Mouse (Mus musculus) MEL (cell line): ENCODE measurements at regions not wholly inside any gene's neighbourhood (a gene's known extent, or its start where the extent isn't known, plus 50 kb on each side); places are given as distances from the start of the nearest gene placed in this dataset.

Source experiments
- DNase-seq: peaks from one replicate; pipeline ENCODE4 v3.0.0; 2011; ENCODE audit warnings: low read depth, low spot score
- H3K27ac ChIP-seq: 2 replicates; pipeline ENCODE4 v1.5.1; 2012; ENCODE audit warnings: low read depth, mild to moderate bottlenecking, control low read depth, low read length, moderate library complexity; ENCODE audit not compliant: control insufficient read depth
- H3K27me3 ChIP-seq, 2 experiments: fragments of 150-350 bp in 1 of 2; sonication (generic) in 1 of 2; 2 replicates each; pipeline ENCODE4 v1.6.1; 2012; ENCODE audit warnings: low read length in 2 of 2, mild to moderate bottlenecking in 2 of 2, improper control_type of control experiment in 1 of 2, moderate library complexity in 1 of 2; ENCODE audit not compliant: insufficient read depth in 2 of 2, control insufficient read depth in 1 of 2
- H3K36me3 ChIP-seq, 2 experiments: 2 replicates each; pipeline ENCODE4 v1.6.1; 2012 to 2014; ENCODE audit warnings: low read length in 2 of 2, improper control_type of control experiment in 1 of 2, inconsistent platforms in 1 of 2, mild to moderate bottlenecking in 1 of 2; ENCODE audit not compliant: insufficient read depth in 2 of 2, control insufficient read depth in 1 of 2
- H3K4me1 ChIP-seq, 2 experiments: fragments of 150-350 bp in 1 of 2; sonication (generic) in 1 of 2; 2 replicates each; pipeline ENCODE4 v1.6.1; 2012; ENCODE audit warnings: low read length in 2 of 2, improper control_type of control experiment in 1 of 2, mild to moderate bottlenecking in 1 of 2; ENCODE audit not compliant: insufficient read depth in 2 of 2, control insufficient read depth in 1 of 2
- H3K4me3 ChIP-seq, 2 experiments: fragments of 150-350 bp in 1 of 2; sonication (generic) in 1 of 2; 2 replicates each; pipeline ENCODE4 v1.5.1; 2012; ENCODE audit warnings: low read depth in 2 of 2, low read length in 2 of 2, mild to moderate bottlenecking in 2 of 2, moderate library complexity in 2 of 2, control low read depth in 1 of 2, improper control_type of control experiment in 1 of 2; ENCODE audit not compliant: control insufficient read depth in 1 of 2, insufficient read depth in 1 of 2
- H3K79me2 ChIP-seq: 2 replicates; pipeline ENCODE4 v1.6.1; 2012; ENCODE audit warnings: mild to moderate bottlenecking, low read length, moderate library complexity; ENCODE audit not compliant: control insufficient read depth, poor library complexity, insufficient read depth
- H3K9ac ChIP-seq: 2 replicates; pipeline ENCODE4 v1.6.1; 2012; ENCODE audit warnings: low read depth, mild to moderate bottlenecking, control low read depth, low read length, moderate library complexity; ENCODE audit not compliant: control insufficient read depth, poor library complexity, severe bottlenecking
- H3K9me3 ChIP-seq: fragments of 150-350 bp; sonication (generic); replicated peaks from 2 replicates; pipeline ENCODE4 v1.6.1; 2012; ENCODE audit warnings: mild to moderate bottlenecking, low read length, improper control_type of control experiment, moderate library complexity; ENCODE audit not compliant: insufficient read depth
- BHLHE40 ChIP-seq: IDR thresholded peaks from 2 replicates; pipeline ENCODE4 v1.6.1; 2012; ENCODE audit warnings: low read depth, mild to moderate bottlenecking, inconsistent platforms, low read length, improper control_type of control experiment, borderline replicate concordance
- CTCF ChIP-seq, 3 experiments: IDR thresholded peaks in 2 of 3; conservative IDR thresholded peaks in 1 of 3; 2 replicates each; pipeline ENCODE4 v1.5.1; 2011 to 2012; ENCODE audit warnings: low read length in 3 of 3, low read depth in 2 of 3, mild to moderate bottlenecking in 2 of 3, improper control_type of control experiment in 1 of 3, inconsistent platforms in 1 of 3, mixed read lengths in 1 of 3, moderate library complexity in 1 of 3; ENCODE audit not compliant: control insufficient read depth in 1 of 3, insufficient read depth in 1 of 3, poor library complexity in 1 of 3, severe bottlenecking in 1 of 3
- GABPA ChIP-seq: IDR thresholded peaks from 2 replicates; pipeline ENCODE4 v1.6.1; 2012; ENCODE audit warnings: low read depth, mild to moderate bottlenecking, inconsistent platforms, low read length, improper control_type of control experiment, moderate library complexity
- GATA1 ChIP-seq: IDR thresholded peaks from 2 replicates; pipeline ENCODE4 v1.6.1; 2011; ENCODE audit warnings: low read depth, low read length, improper control_type of control experiment
- HCFC1 ChIP-seq: IDR thresholded peaks from 2 replicates; pipeline ENCODE4 v1.6.1; 2012; ENCODE audit warnings: low read depth, mild to moderate bottlenecking, inconsistent platforms, low read length, improper control_type of control experiment, moderate library complexity
- KAT2A ChIP-seq: conservative IDR thresholded peaks from 2 replicates; pipeline ENCODE4 v1.6.1; 2012; ENCODE audit warnings: low read depth, low read length, improper control_type of control experiment, inconsistent platforms
- NELFE ChIP-seq: IDR thresholded peaks from 2 replicates; pipeline ENCODE4 v1.6.1; 2011; ENCODE audit warnings: low read depth, low read length, improper control_type of control experiment
- RAD21 ChIP-seq: IDR thresholded peaks from 2 replicates; pipeline ENCODE4 v1.6.1; 2011; ENCODE audit warnings: mild to moderate bottlenecking, low read depth, low read length, improper control_type of control experiment
- SMC3 ChIP-seq: IDR thresholded peaks from 2 replicates; pipeline ENCODE4 v1.6.1; 2011; ENCODE audit warnings: low read depth, low read length, improper control_type of control experiment
- TCF12 ChIP-seq: IDR thresholded peaks from 2 replicates; pipeline ENCODE4 v1.6.1; 2014; ENCODE audit warnings: low read depth, mild to moderate bottlenecking, inconsistent platforms, low read length, improper control_type of control experiment, moderate library complexity
- USF1 ChIP-seq: IDR thresholded peaks from 2 replicates; pipeline ENCODE4 v1.6.1; 2014; ENCODE audit warnings: low read depth, mild to moderate bottlenecking, inconsistent platforms, low read length, improper control_type of control experiment, moderate library complexity
- ZC3H11A ChIP-seq: IDR thresholded peaks from 2 replicates; pipeline ENCODE4 v1.6.1; 2012; ENCODE audit warnings: low read depth, mild to moderate bottlenecking, inconsistent platforms, low read length, improper control_type of control experiment

DNA sequence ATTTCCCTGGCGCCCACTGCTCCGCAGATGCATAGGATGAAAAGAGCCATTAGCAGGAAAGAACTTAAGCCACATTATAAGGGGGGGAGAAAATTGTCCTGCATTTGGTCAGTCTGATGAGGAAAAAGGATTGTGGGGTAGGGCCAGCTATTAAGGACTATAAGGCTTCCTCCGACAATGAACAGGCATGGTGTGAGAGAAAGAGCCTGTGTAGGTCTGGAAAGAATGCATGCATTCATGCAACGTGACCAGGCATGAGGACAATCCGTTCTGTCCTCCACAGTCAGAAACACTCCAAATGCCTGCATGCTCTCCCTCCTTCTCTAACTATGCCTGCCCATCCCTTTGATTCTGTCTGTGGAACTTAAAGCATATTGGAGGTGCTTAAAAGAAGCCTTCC is 550.8 kb downstream of the Bcl11a start:
- H3K36me3 ChIP-seq: no peaks in the 10 kb centered on the region
- TF ChIP-seq USF1 (no peak), GATA1 (no peak), RAD21 (no peak)
- TF ChIP-seq, all 39 proteins: peak for 0
- no peak overlapping the region for H3K27ac ChIP-seq

DNA sequence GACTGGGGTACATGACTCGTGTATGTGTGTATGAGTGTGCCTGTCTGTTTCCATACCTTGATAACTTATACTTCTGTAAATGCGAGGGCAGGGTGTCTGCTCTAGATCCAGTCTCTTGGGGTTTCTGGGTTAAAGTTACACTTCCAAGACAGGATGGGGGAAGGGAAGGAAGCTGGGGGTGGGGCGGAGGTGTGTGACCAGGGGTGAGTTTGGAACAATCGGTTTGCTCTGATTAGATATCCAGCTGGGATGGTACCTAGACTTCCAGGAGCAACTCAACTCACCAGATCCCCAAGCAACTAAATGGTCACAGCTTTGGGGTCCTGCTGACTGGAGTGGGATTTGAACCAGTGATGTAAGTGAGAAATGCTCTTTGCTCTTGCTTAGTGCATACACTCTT is 551.6 kb downstream of the Bcl11a start:
- H3K36me3 ChIP-seq: no peaks in the 10 kb centered on the region
- no peaks in the 10 kb centered on the region for H3K27me3 ChIP-seq
- no peaks in the 10 kb centered on the region for H3K4me1 ChIP-seq
- no peak overlapping the region for H3K27ac ChIP-seq
- DNase-seq: no peak
- no peaks in the 10 kb centered on the region for H3K9me3 ChIP-seq
- H3K4me3 ChIP-seq: no peak overlapping the region
- H3K79me2 ChIP-seq: no peaks in the 10 kb centered on the region
- TF ChIP-seq KAT2A (no peak), TCF12 (no peak), SMC3 (no peak), CTCF (IDR thresholded peaks at IDR 0.05 in 2 of 3, conservative IDR thresholded peaks at IDR 0.05 in 1 of 3; ENCODE audit: control insufficient read depth in 1 of 3, insufficient read depth in 1 of 3, low read depth in 2 of 3, low read length in 3 of 3, poor library complexity in 1 of 3, severe bottlenecking in 1 of 3) (no peak), GABPA (no peak), BHLHE40 (no peak)
- no peak overlapping the region for H3K9ac ChIP-seq

More for the DNA sequence above, 550.8 kb downstream of the Bcl11a start:
- H3K4me1 ChIP-seq: no peaks in the 10 kb centered on the region
- no peak overlapping the region for H3K9ac ChIP-seq
- no peaks in the 10 kb centered on the region for H3K27me3 ChIP-seq
- no peaks in the 10 kb centered on the region for H3K9me3 ChIP-seq
- no peaks in the 10 kb centered on the region for H3K79me2 ChIP-seq
- no peak for DNase-seq
- no peak overlapping the region for H3K4me3 ChIP-seq

DNA sequence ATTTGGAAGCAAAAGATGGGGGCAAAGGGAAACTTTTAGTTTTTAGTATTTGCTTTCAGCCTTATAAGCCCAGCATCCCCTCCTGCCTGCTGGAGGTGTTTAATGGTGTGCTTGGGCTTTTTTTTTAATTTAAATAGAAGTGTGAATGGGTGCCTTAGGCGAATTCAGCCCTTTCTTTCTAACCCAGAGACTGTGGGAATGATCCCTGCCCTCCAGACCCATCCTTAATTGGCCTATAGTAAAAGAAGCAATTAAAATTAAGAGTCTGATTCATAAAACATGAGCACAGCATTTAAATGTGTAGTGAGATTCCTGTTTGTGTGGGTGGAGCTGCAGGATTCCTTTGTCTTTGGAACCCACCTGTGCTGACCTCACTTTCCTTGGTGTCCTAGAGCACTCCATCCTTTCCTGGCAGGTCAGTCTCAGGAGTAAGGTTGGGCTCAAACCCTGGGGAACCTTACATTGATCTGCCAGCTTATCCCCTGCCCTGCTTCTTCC is 552.6 kb downstream of the Bcl11a start:
- TF ChIP-seq HCFC1: no peak
- TF ChIP-seq KAT2A: no peak
- TF ChIP-seq NELFE: no peak
- TF ChIP-seq ZC3H11A: no peak
- TF ChIP-seq, all 39 proteins: peak for 0
- H3K4me1 ChIP-seq: no peaks in the 10 kb centered on the region
- no peak overlapping the region for H3K27ac ChIP-seq
- no peak overlapping the region for H3K4me3 ChIP-seq
- H3K27me3 ChIP-seq: no peaks in the 10 kb centered on the region
- DNase-seq: no peak
- H3K36me3 ChIP-seq: no peaks in the 10 kb centered on the region
- H3K9me3 ChIP-seq: no peaks in the 10 kb centered on the region
- H3K79me2 ChIP-seq: no peaks in the 10 kb centered on the region
- H3K9ac ChIP-seq: no peak overlapping the region
